Mouse (Mus musculus) lung, postnatal 0 days (tissue): ENCODE results near the gene Usp48.

Experiments
- CTCF ChIP-seq: IDR thresholded peaks from 2 replicates; pipeline ENCODE4 v1.5.1; 2016; ENCODE audit warnings: antibody characterized with exemption, mild to moderate bottlenecking
- EP300 ChIP-seq: IDR thresholded peaks from 2 replicates; pipeline ENCODE4 v1.6.1; 2016; ENCODE audit warnings: antibody characterized with exemption, mild to moderate bottlenecking, control low read depth

DNA sequence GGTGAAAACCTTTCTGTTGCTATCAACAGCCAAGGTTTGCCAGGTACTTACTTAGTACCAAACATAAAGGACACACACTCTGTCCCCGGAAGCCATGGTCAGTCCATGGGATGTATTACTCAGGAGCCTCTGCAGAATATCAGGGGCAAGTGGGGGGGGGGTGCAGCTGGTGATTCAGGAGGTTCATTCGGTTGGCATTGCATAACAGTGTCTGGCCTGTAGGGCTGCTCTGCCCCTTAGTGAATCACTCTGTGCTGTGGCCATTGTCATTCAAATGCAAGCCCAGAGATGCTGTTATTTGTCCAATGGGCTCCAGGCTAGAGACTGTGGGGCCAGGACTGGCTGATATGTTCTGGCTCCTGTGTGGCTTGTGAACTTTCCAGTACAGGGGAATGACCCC lies 111.0 kb downstream of the Usp48 start:
- TF ChIP-seq CTCF (no peak), EP300 (no peak)
